Mouse (Mus musculus): Measurements from ENCODE around the gene Prim2.

GRCm38 (mm10) chr1:33494524-33495202 is 174.9 kb downstream of the Prim2 start:
- no peak for TF ChIP-seq CTCF (IDR thresholded peaks at IDR 0.05; ENCODE audit: extremely low read depth, insufficient read length, insufficient replicate concordance, low read depth, low read length)
- no peak for TF ChIP-seq POLR2A (IDR thresholded peaks at IDR 0.05; ENCODE audit: low read depth, low read length)

Measured in small intestine, adult 2 months (tissue).